Mouse (Mus musculus): ENCODE results near the gene Gm5767. TPM values are rescaled to one million over a fixed set of nuclear protein-coding genes. Genes with fewer than 3 reads are reported as not detected.
A peak's percentile ranks its signal among the peaks of the same experiment; 100 is the strongest.

Gm5767 gene
- polyA plus RNA-seq, 1 experiment from 2014 or later, result not detected

DNA sequence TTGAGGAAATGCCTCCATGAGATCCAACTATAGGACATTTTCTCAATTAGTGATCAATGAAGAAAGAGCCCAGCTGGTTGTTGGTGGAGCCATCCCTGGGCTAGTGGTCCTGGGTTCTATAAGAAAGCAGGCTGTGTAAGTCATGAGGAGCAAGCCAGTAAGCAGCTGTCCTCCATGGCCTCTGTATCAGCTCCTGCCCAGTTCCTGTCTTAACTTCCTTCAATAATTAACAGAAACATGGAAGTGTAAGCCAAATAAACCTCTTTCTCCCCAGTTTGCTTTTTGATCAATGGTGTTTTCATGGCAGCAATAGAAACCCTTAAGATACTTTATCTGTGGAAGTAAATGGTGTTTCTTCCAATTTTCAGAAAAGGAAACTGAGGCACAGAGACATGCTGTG lies 7.8 kb upstream of the Gm5767 start:
- Histone ChIP-seq H3K4me2 (ENCODE audit: low read depth, low read length, severe bottlenecking) (no peak overlapping the region), H3K27ac (ENCODE audit: low read depth, low read length) (no peak overlapping the region), H3K27me3 (ENCODE audit: control insufficient read depth, insufficient read depth, low read length) (peaks cover 5% of the 10 kb centered on the region; the same call in 1 of the 2 replicates), H3K4me3 (ENCODE audit: low read depth, low read length) (no peak overlapping the region), H3K9ac (ENCODE audit: low read length) (no peak overlapping the region), H3K4me1 (replicated peaks; ENCODE audit: control insufficient read depth, insufficient read depth, low read length) (peaks cover 11% of the 10 kb centered on the region), H3K9me3 (ENCODE audit: control insufficient read depth, low read length) (no peaks in the 10 kb centered on the region), H3K36me3 (ENCODE audit: control insufficient read depth, insufficient read depth, low read length) (no peaks in the 10 kb centered on the region)
- no peak for DNase-seq (ENCODE audit: low spot score)
- no peak for ATAC-seq (replicated peaks; ENCODE audit: low FRiP score)

DNA sequence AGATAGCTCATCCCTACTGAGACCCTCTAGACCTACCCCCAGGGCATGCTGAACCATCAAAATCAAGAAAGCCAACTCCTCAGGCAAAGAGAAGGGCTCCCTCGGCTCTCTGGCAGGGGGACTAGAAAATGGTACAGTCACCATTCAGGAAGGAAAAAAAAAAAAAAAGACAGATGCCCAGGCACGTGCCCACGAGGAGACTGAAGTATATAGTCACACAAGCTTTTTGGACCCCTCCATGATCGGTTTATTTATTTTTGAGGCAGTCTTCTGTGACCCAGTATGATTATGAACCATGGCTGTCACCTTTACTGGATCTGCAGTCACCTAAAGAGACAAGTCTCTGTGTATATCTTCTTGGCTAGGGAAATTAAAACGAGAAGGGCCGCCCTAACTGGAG lies 7.2 kb upstream of the Gm5767 start:
- peaks cover 5% of the 10 kb centered on the region; the same call in 1 of the 2 replicates for H3K27me3 ChIP-seq (ENCODE audit: control insufficient read depth, insufficient read depth, low read length)
- H3K4me1 ChIP-seq (replicated peaks; ENCODE audit: control insufficient read depth, insufficient read depth, low read length), result peaks cover 11% of the 10 kb centered on the region
- H3K9me3 ChIP-seq (ENCODE audit: control insufficient read depth, low read length), result no peaks in the 10 kb centered on the region
- no peak overlapping the region for H3K27ac ChIP-seq (ENCODE audit: low read depth, low read length)
- DNase-seq (ENCODE audit: low spot score), result no peak
- no peaks in the 10 kb centered on the region for H3K36me3 ChIP-seq (ENCODE audit: control insufficient read depth, insufficient read depth, low read length)
- ATAC-seq (replicated peaks; ENCODE audit: low FRiP score), result no peak
- H3K4me2 ChIP-seq (ENCODE audit: low read depth, low read length, severe bottlenecking), result no peak overlapping the region
- H3K9ac ChIP-seq (ENCODE audit: low read length), result no peak overlapping the region
- no peak overlapping the region for H3K4me3 ChIP-seq (ENCODE audit: low read depth, low read length)
- 67% methylated on average over 6 of the region's 6 CpGs for WGBS

DNA sequence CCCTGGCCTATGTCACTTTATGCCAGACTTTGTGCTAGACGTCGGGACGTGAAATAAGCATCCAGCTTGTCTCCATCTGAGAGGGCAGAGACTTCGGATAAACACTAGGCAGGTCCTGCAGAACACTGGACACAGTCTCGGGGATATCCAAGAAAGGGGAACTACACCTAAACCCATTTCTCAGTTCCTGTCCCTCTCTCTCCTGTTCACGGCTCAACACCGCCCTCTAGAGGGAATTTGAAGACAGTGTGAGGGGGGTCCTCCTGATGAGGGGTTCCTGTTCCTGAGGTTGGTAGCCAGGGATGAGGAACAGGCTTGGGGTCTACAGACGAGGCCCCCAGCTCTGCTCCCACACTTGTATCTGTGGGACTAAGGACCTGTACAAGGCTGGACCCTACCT lies 6.4 kb upstream of the Gm5767 start:
- ATAC-seq (replicated peaks; ENCODE audit: low FRiP score), result no peak
- peaks cover 5% of the 10 kb centered on the region; the same call in 1 of the 2 replicates for H3K27me3 ChIP-seq (ENCODE audit: control insufficient read depth, insufficient read depth, low read length)
- DNase-seq (ENCODE audit: low spot score), result peak; percentile 79
- no peak overlapping the region for H3K4me2 ChIP-seq (ENCODE audit: low read depth, low read length, severe bottlenecking)
- 7% methylated on average over 8 of the region's 8 CpGs for WGBS
- no peak overlapping the region for H3K4me3 ChIP-seq (ENCODE audit: low read depth, low read length)
- H3K4me1 ChIP-seq (replicated peaks; ENCODE audit: control insufficient read depth, insufficient read depth, low read length), result peaks cover 11% of the 10 kb centered on the region
- no peaks in the 10 kb centered on the region for H3K9me3 ChIP-seq (ENCODE audit: control insufficient read depth, low read length)
- no peak overlapping the region for H3K9ac ChIP-seq (ENCODE audit: low read length)
- H3K27ac ChIP-seq (ENCODE audit: low read depth, low read length), result no peak overlapping the region
- no peaks in the 10 kb centered on the region for H3K36me3 ChIP-seq (ENCODE audit: control insufficient read depth, insufficient read depth, low read length)

DNA sequence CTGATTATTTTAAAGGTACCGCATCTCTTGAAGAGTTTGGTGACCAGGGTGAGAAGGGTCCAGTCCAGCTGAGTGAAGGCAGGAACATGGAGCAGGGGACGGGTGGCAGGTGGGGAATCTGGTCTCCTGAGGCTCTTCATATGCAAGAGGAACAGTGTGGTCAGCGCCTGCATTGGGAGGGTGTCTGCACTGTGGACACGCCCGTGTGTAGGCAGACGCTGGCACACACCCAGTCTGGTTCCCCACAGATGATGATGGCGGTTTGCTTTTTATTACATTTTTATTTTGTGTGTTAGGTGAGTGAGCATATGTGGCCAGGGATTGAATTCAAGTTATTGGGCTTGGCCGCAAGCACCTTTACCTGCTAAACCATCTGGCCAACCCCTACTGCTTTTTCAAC lies 5.0 kb upstream of the Gm5767 start:
- H3K4me1 ChIP-seq (replicated peaks; ENCODE audit: control insufficient read depth, insufficient read depth, low read length), result peaks cover 1% of the 10 kb centered on the region
- no peak overlapping the region for H3K9ac ChIP-seq (ENCODE audit: low read length)
- H3K27me3 ChIP-seq (ENCODE audit: control insufficient read depth, insufficient read depth, low read length), result peaks cover 5% of the 10 kb centered on the region; the same call in 1 of the 2 replicates
- 84% methylated on average over 8 of the region's 8 CpGs for WGBS
- ATAC-seq (replicated peaks; ENCODE audit: low FRiP score) (no peak), DNase-seq (ENCODE audit: low spot score) (no peak)
- H3K4me2 ChIP-seq (ENCODE audit: low read depth, low read length, severe bottlenecking), result no peak overlapping the region
- no peaks in the 10 kb centered on the region for H3K36me3 ChIP-seq (ENCODE audit: control insufficient read depth, insufficient read depth, low read length)
- no peak overlapping the region for H3K4me3 ChIP-seq (ENCODE audit: low read depth, low read length)
- no peaks in the 10 kb centered on the region for H3K9me3 ChIP-seq (ENCODE audit: control insufficient read depth, low read length)
- no peak overlapping the region for H3K27ac ChIP-seq (ENCODE audit: low read depth, low read length)

DNA sequence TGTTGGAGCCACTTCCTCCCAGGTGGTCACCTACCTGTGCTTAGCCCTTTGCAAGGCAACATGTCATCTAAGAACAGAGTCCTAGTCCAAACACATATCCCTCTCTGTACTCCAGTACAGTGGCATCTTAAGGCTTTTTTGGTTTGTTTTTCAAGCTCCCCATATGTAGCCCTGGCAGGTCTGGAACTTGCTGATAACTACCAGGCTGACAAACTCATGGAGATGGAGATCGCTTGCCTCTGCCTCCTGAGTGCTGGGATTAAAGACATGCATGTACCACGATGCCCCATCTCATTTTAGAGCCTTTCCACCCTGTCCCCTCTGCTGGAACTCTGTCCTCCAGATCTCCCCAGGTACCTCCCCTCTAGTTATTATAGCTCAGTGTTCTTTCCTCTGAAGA lies 4.3 kb upstream of the Gm5767 start:
- Histone ChIP-seq H3K36me3 (ENCODE audit: control insufficient read depth, insufficient read depth, low read length) (no peaks in the 10 kb centered on the region), H3K4me1 (replicated peaks; ENCODE audit: control insufficient read depth, insufficient read depth, low read length) (no peaks in the 10 kb centered on the region), H3K9ac (ENCODE audit: low read length) (no peak overlapping the region), H3K4me2 (ENCODE audit: low read depth, low read length, severe bottlenecking) (no peak overlapping the region), H3K9me3 (ENCODE audit: control insufficient read depth, low read length) (no peaks in the 10 kb centered on the region), H3K27me3 (ENCODE audit: control insufficient read depth, insufficient read depth, low read length) (peaks cover 5% of the 10 kb centered on the region; the same call in 1 of the 2 replicates), H3K4me3 (ENCODE audit: low read depth, low read length) (no peak overlapping the region), H3K27ac (ENCODE audit: low read depth, low read length) (no peak overlapping the region)
- 68% methylated on average over 2 of the region's 2 CpGs for WGBS
- ATAC-seq (replicated peaks; ENCODE audit: low FRiP score) (no peak), DNase-seq (ENCODE audit: low spot score) (no peak)

DNA sequence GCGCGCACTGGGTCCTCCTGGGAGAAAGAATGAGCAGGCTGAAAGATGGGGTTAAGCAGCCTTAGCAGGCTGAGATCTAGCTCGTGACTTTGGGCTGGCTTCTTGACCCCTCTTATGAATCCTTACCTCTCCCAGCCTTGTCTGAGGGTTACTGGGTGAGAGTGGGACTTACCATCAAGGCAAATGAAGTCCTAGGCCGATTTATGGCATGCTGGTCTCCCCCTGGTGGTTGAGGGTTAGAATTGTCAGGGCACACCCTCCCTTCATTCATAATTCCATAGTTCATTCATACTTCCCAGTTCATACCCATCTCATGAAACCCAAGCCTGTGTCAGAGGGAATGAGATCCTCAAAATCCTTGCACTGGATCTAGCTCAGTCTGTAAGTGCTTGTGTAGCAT lies 3.8 kb upstream of the Gm5767 start:
- Histone ChIP-seq H3K4me1 (replicated peaks; ENCODE audit: control insufficient read depth, insufficient read depth, low read length) (no peaks in the 10 kb centered on the region), H3K27ac (ENCODE audit: low read depth, low read length) (no peak overlapping the region), H3K9me3 (ENCODE audit: control insufficient read depth, low read length) (no peaks in the 10 kb centered on the region), H3K4me3 (ENCODE audit: low read depth, low read length) (no peak overlapping the region), H3K36me3 (ENCODE audit: control insufficient read depth, insufficient read depth, low read length) (no peaks in the 10 kb centered on the region), H3K27me3 (ENCODE audit: control insufficient read depth, insufficient read depth, low read length) (peaks cover 5% of the 10 kb centered on the region; the same call in 1 of the 2 replicates), H3K9ac (ENCODE audit: low read length) (no peak overlapping the region), H3K4me2 (ENCODE audit: low read depth, low read length, severe bottlenecking) (no peak overlapping the region)
- ATAC-seq (replicated peaks; ENCODE audit: low FRiP score) (no peak), DNase-seq (ENCODE audit: low spot score) (peak; percentile 65)
- 55% methylated on average over 4 of the region's 4 CpGs for WGBS

DNA sequence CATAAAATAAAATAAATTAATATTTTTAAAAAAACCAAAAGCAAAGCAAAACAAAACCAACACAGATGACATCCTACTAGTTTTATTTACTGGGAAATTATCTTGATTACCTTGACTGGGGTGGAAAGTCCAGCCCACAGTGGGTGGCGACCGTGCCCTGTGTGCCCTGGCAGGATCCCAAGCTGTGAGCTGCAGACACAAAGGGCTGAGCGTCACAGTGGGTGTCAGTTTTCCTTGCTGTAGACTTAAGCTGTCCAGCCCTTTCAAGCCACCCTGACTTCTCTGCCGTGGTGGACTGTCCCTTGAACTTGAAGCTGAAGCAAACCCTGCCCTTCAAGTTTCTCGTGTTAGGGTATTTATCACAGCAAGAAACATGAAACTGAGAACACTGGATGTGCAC lies 2.5 kb upstream of the Gm5767 start:
- Histone ChIP-seq H3K27me3 (ENCODE audit: control insufficient read depth, insufficient read depth, low read length) (peaks cover 5% of the 10 kb centered on the region; the same call in 1 of the 2 replicates), H3K4me1 (replicated peaks; ENCODE audit: control insufficient read depth, insufficient read depth, low read length) (no peaks in the 10 kb centered on the region), H3K9ac (ENCODE audit: low read length) (no peak overlapping the region), H3K4me3 (ENCODE audit: low read depth, low read length) (no peak overlapping the region), H3K27ac (ENCODE audit: low read depth, low read length) (no peak overlapping the region), H3K36me3 (ENCODE audit: control insufficient read depth, insufficient read depth, low read length) (no peaks in the 10 kb centered on the region), H3K4me2 (ENCODE audit: low read depth, low read length, severe bottlenecking) (no peak overlapping the region), H3K9me3 (ENCODE audit: control insufficient read depth, low read length) (no peaks in the 10 kb centered on the region)
- DNase-seq (ENCODE audit: low spot score) (no peak), ATAC-seq (replicated peaks; ENCODE audit: low FRiP score) (no peak)
- 67% methylated on average over 5 of the region's 5 CpGs for WGBS

DNA sequence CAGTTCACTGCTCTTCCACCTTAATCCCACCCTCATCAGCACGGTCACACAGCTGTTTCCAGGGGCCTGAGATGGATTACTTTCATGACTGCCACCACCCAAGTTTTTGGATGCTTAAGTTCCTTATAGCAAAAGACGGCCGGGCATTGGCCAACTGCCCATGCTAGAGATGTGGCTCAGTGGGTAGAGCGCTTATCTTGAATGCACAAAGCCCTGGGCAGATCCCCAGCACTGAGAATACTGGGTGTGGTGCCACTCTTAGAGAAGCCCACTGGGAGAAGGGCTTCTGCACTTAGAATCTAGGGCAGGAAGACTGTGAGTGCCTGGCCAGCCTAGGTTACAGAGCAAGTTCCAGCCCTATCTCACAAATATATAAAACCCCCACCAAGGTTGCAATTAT lies 1.9 kb upstream of the Gm5767 start:
- no peaks in the 10 kb centered on the region for H3K4me1 ChIP-seq (replicated peaks; ENCODE audit: control insufficient read depth, insufficient read depth, low read length)
- H3K27ac ChIP-seq (ENCODE audit: low read depth, low read length), result no peak overlapping the region
- H3K9me3 ChIP-seq (ENCODE audit: control insufficient read depth, low read length), result no peaks in the 10 kb centered on the region
- no peak for ATAC-seq (replicated peaks; ENCODE audit: low FRiP score)
- no peaks in the 10 kb centered on the region for H3K36me3 ChIP-seq (ENCODE audit: control insufficient read depth, insufficient read depth, low read length)
- H3K4me2 ChIP-seq (ENCODE audit: low read depth, low read length, severe bottlenecking), result no peak overlapping the region
- H3K4me3 ChIP-seq (ENCODE audit: low read depth, low read length), result no peak overlapping the region
- whole genome bisulfite sequencing, result 87% methylated on average over 4 of the region's 4 CpGs
- H3K9ac ChIP-seq (ENCODE audit: low read length), result no peak overlapping the region
- H3K27me3 ChIP-seq (ENCODE audit: control insufficient read depth, insufficient read depth, low read length), result peaks cover 2% of the 10 kb centered on the region; the same call in 1 of the 2 replicates
- DNase-seq (ENCODE audit: low spot score), result no peak

DNA sequence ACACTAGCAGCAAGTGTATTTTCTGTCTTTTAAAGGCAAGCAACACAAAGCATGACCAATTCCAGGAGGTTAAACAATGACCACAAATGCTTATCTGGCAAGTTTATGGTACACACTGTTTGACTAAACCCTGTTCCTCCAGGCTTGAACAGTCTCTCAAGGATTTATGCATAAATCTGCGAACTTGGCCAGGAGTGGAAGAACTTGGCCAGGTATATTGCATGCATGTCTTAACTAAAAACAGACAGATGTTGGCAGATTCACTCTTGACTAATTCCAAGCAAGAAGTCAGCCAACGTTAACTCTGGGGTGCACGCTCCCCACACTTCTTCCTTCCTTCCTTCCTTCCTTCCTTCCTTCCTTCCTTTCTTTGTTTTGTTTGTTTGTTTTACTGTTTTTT lies 790 bp upstream of the Gm5767 start:
- H3K9ac ChIP-seq (ENCODE audit: low read length), result no peak overlapping the region
- no peak overlapping the region for H3K27ac ChIP-seq (ENCODE audit: low read depth, low read length)
- WGBS, result 86% methylated on average over 3 of the region's 3 CpGs
- H3K4me3 ChIP-seq (ENCODE audit: low read depth, low read length), result no peak overlapping the region
- H3K9me3 ChIP-seq (ENCODE audit: control insufficient read depth, low read length), result no peaks in the 10 kb centered on the region
- DNase-seq (ENCODE audit: low spot score), result no peak
- H3K27me3 ChIP-seq (ENCODE audit: control insufficient read depth, insufficient read depth, low read length), result no peaks in the 10 kb centered on the region
- no peak overlapping the region for H3K4me2 ChIP-seq (ENCODE audit: low read depth, low read length, severe bottlenecking)
- H3K36me3 ChIP-seq (ENCODE audit: control insufficient read depth, insufficient read depth, low read length), result no peaks in the 10 kb centered on the region
- ATAC-seq (replicated peaks; ENCODE audit: low FRiP score), result no peak
- no peaks in the 10 kb centered on the region for H3K4me1 ChIP-seq (replicated peaks; ENCODE audit: control insufficient read depth, insufficient read depth, low read length)

Measured in forebrain, embryonic 11.5 days (tissue).